Mouse (Mus musculus) left cerebral cortex, adult 18-20 months (tissue): Measurements from ENCODE around the gene Soga3. TPM values are rescaled to one million over a fixed set of nuclear protein-coding genes. Genes with fewer than 3 reads are reported as not detected.

Source experiments
- DNase-seq, 2 experiments: peaks; one replicate each; pipeline ENCODE4 v3.0.0; 2021 to 2022; ENCODE audit warnings: low spot score in 2 of 2, mixed read lengths in 1 of 2
- long read RNA-seq, 2 experiments: library from polyadenylated mRNA; stranded (forward); transcript quantifications; one replicate each; pipeline ENCODE4 v2.0.0; 2021
- total RNA-seq, 2 experiments: library from RNA; stranded (reverse); gene quantifications; 2 replicates each; pipeline ENCODE4 v1.2.3; 2021

Soga3 gene
- total RNA-seq: 100 to 1,000 TPM; 169 to 170 TPM
- long read RNA-seq, experiment 1, partial matches to known transcripts: 118 of 151 reads
- long read RNA-seq, experiment 1, other reads (novel, unspliced or antisense): 33 of 151 reads
- long read RNA-seq, experiment 2, partial matches to known transcripts: 62 of 79 reads
- long read RNA-seq, experiment 2, other reads (novel, unspliced or antisense): 17 of 79 reads

DNA sequence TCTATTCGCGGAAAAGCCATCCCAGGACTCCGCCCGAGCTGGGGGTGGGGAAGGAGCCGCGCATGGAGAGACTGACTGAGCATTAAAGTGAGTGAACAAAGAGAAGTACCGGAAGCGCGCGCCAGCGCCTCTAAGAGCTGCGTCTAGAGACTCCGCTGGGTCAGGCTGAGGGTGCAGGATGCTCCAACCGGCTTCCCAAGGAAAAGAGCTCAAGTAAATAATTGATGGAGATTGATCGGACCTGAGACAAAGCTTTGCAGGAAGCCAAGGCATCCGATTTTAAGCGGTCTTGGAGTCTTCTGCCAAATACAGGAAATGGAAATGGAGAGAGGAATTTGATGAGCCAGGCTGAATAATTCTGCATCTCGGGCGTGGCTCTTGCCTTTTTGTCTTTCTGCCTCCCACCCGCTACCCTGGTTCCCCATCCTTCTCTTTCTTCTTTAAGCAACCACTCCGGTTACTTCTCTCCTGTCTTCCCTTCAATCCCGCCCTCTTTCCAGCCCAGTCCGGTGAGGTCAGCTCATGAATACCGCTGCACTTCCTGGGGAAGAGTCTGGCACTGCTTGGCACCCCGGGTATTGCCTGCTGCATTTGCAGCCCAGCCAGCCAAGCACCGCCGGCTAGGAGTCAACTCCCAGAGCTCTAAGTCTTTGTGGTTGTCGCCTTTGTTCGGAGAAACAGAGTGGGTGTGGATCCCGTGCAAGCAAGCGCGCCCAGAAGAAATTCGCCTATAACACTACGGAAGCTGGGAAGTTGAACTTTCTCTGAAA lies at the start of gene Soga3:
Gene Soga3, plus strand, starts transcription at position 274 of the 770 bp plus-strand sequence.
- peak; percentile 58 to 75 for DNase-seq

DNA sequence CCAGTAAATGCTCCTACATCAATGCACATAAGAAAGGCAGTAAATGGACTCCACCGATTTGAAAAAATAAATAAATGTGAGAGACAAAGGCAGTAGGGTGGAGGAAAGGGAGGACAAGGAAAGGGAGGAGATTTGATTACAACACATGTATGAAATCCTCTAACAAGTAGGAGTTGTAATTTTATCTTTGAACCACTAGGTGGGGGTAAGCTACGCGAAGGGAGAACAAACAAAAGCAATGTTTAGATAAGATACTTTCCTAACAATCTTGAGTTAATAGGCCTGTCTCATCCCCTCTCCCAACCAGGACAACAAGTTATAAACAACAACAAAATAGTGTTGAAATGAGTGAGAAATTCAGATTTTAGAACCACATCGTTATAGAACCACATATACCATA lies 36.7 kb upstream of the Soga3 start:
- DNase-seq: no peak

DNA sequence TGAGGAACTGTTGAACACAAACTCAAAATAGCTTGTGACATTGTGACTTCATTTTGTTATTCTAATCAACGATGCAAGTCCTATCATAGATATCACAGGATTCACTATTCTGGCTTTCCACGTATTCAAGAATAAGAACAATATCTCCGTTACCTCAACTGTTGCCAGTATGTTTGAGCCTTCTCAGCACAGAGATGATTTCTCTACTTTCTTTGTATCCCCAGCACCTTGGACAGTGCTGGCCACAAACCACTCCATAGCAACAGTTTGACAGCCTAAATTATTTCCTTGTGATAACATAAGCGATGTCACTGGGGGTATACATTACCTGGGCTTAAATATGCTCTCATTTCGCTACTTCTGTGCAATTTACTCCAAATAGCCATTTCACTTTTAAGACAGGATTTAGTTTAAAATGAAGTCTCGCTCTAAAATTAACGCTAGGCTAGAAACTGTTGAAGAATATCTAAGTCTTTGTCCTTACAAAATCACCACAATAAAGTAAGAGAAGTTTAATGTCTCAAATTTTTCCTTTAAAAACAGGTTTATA lies 1.0 kb upstream of the Soga3 start:
- no peak for DNase-seq

DNA sequence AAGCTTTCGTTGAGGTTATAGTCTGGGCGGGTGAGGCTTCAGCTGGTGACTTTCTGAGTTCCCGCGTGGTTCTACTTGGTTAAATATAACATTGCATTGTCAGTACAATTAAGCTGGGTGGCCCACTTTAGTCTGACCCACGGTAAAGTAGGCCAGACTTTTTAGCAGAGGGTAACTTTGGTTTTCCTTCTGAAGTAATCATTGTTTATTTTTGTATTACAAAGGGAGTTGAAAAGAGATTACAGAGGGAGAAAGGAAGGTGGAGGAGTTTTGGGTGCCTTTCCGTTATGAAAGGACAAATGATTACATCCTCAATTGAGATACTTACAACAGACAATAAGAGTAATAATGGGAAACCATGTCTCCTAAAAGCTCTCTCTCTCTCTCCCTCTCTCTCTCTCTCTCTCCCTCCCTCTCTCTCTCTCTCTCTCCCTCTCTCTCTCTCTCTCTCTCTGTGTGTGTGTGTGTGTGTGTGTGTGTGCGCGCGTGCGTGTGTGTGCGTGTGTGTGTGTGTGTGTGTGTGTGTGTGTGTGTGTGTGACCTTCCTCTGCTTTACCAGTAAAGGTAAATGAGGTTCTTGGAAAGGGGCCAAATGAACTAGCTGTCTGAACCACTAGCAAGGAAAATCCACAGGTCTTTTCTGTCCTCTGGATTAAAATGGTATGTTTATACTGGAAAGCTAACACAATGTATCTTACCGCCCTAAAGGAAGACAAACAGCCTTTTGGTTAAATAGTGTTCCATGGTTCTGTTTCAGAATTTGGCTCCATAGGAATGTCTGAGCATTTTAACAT lies 1.2 kb downstream of the Soga3 start:
- DNase-seq: no peak

DNA sequence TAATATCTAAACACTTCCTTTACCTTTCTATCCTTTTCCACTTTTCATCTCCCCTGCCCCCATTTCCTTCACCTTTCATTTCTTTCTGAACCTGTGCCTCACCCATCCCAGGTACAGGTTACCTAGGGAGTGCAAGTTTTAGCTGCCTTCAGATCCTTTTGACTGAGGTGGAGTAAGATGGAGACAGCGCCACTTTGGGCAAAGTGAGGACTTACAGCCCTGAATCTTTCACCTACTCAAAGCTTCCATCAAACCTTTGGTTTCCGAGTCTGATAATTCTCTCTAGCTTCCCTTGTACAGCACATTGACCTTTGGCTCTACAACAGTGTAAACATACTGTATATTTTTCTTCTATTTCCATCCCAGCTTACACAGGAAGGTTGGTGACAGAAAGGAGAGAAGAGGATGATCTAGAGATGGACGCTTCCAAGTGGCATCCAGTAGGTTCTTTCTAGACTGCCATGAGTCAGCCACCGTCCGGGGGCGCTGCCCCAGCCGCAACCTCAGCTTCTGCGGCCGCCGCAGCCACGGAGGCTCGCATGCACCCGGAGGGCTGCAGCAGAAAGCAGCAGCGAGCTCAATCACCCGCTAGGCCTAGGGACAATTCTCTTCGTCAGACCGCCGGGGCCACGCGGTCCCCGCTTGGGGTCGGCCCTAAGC lies 2.7 kb downstream of the Soga3 start:
- DNase-seq: peak; percentile 21 to 55

DNA sequence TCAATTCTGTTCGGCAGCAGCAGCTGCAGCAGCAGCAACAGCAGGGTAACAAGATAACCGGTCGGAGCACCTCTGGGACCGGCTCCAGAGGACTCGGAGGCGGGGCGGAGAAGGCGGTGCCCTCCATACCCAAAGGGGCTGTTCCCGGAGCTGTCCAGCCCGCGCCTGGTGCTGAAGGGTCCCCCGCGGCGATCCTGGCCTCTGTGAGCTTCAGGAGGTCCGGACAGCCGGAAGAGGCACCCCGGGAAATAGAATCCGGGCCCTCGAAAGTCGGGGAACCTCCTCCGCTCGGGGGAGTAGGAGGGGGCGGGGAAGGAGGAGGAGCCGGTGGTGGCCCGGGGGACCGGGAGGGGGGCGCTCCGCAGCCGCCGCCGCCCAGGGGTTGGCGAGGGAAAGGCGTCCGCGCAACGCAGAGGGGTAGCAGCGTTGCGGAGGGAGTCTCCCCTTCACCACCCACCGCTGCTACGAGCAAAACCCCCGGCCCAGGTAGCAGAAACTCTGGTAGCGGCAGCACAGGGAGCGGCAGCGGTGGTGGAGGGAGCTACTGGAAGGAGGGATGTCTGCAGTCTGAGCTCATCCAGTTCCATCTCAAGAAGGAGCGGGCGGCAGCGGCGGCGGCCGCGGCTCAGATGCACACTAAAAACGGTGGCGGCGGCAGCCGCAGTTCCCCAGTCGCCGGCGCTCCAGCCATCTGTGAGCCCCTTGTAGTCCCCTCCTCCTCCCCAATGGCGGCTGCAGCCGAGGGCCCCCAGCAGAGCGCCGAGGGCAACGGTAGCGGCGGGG lies 3.4 kb downstream of the Soga3 start:
- DNase-seq: peak; percentile 78 to 82

DNA sequence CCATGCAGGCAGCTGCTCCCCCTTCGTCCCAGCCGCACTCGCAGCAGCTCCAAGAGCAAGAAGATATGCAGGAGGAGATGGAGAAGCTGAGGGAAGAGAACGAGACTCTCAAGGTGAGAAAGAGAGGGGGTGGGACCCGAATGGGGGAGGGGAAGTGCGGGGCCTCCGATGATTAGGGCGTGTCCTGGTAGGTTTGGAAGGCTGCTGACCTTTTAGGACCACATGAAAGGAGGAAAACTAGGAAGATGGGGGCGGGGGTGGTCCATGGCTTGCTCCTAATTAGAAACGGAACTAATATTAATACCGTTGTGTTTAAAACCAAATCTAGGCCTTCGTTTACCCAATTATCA lies 4.0 kb downstream of the Soga3 start:
- no peak for DNase-seq

DNA sequence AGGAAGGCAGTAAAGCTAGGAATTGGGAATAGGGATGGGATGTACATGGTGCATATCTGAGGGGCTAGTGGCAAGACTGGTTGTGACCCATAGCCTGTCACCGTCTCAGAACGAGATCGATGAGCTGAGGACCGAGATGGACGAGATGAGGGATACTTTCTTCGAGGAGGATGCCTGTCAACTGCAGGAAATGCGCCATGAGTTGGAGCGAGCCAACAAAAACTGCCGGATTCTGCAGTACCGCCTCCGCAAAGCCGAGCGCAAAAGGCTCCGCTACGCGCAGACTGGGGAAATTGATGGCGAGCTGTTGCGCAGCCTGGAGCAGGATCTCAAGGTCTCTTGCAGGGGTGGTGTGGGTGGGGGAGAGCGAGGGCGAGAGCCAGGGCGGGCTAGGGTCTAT lies 4.4 kb downstream of the Soga3 start:
- peak; percentile 79 to 88 for DNase-seq

DNA sequence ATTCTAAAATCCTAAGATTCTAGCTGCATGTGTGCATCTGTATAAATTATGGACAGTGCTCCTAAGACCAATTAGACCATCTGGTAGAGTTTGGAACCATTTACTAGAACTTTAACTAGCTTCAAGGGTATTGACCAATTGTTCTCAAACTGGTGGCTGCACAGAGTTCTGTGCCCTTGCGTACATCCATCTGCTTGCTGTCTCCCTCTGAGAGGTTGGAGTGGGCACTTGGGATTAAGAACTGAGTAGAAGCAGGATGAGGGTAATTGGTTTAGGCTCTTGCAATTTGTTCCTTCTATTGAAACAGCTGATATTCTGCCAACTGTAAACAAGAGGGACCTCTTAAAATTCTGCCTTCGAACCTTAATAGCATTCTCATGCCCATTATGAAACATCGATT lies 11.7 kb downstream of the Soga3 start:
- DNase-seq: no peak

DNA sequence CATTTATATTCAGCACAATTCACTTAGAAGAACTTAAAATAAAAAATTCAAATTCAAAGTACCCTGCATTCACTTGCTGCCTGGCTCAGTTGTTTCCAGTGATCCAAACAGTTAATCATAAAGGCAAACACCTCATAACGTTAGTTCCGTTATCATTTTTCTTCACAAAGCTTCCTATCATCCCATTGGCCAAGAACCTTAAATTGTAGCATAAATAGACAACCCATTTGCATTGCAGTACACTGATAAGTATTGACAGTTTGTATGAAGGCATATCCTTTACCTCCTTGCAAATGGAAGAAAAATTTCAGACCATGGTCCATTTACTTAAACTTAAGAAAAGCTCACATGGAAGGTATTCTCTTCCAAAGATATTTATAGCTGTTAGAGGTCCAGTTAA lies 18.0 kb downstream of the Soga3 start:
- DNase-seq: no peak

DNA sequence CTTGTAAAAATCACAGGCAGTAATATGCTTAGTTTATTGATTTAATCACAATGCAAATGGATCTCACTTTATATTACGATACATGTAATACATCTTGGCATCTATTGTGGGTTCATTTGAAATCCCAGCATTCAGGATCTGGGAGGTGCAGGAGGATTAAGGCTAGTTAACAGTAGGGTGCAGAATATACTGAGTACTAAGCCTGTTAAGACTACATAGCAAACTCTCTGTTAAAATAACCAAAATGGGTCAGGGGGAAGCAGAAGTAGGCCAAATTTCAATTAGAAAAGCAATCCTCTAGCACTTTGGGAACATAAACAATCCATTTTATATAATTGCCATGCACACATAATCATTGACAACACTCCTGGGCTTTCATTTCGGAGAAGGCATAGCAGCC lies 30.1 kb downstream of the Soga3 start:
- no peak for DNase-seq

DNA sequence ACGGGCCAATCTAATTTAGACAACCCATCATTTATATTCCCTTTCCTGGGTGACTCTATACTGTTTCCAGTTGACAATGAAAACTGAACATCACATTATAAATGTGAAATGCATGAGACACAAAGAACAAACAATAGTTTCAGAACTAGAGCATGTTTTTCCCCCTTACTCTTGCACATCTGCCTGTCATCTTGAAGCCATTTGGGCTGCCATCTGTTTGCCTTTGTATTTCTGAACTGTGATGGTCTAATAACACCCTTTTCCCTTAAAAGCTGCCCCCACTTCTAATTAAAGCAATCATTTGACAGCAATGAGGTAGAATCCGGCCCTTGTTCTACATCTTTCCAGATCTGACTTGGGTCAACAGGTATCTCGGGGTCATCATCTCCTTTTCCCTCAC lies 32.0 kb downstream of the Soga3 start:
- DNase-seq: no peak

DNA sequence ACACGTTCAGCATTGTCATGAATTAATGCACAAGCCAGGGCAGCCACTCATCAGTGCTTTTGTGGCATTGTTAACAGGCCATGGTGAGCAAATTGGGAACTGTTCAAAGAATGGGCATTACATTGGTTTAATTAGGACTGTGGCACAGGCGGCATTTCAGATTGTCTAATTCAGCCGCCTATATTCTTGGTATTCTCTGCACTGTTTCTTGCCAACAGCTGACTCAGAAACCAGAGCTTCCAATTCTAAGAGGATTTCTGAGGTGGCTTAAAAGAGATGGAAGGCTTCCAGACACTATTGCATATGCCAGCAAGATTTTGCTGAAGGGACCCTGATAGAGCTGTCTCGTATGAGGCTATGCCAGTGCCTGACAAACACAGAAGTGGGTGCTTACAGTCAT lies 33.2 kb downstream of the Soga3 start:
- peak in 1 of 2 experiments; percentile 20 for DNase-seq

DNA sequence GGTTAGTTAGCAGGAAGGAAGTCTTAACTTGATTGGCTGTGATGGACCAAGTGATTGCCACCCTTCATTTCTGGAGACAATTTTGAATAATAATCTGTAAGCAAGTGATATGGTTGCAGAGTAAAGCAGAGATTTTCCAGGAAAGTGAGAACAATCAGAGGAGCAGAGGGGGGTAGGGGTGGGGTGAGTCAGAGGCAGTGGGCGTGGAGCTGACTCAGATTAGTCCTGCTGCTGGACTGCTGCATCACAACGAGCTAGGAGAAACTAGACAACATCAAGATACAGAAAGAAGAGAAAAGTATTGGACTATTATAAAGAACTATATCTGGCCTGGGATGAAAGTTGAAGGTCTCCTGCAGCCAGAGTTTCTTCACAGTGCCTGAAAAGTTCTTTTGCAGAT lies 34.4 kb downstream of the Soga3 start:
- peak; percentile 65 to 76 for DNase-seq

DNA sequence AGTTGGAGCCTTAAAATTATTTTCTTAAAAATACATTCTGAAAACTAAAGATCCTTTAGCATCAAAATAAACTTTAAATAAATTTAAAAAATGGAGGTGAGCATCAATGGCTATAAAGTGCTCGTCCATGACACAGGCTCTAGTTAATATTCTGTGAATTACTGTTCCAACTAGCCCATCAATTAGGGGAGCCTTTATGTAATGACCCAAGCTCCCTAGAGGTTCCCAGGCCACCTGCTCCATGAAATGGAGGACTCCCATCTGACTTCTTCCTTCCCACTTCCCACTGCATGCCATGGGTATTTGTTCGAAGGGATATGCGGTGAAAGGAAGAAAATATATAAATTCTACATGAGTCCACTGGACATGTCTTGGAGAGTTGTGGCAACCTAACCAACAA lies 36.6 kb downstream of the Soga3 start:
- no peak for DNase-seq

DNA sequence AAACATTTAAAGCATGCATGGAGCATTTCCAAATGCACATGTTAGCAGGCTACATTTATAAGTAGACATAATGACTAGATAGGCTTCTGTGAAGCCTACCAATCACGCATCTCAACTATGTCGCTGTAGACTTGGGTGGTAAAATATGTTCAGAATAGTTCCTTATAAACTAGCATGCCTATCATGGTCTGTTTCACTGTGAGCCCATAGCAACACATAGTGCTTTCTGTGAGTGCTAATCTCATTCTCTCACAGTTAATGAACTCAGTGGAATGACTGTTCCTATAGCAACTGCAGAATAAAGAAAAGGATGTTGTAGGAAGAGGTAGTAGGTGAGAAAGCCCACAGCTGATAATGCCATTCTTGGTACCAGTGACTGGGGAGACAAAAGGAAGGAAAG lies 37.4 kb downstream of the Soga3 start:
- no peak for DNase-seq

DNA sequence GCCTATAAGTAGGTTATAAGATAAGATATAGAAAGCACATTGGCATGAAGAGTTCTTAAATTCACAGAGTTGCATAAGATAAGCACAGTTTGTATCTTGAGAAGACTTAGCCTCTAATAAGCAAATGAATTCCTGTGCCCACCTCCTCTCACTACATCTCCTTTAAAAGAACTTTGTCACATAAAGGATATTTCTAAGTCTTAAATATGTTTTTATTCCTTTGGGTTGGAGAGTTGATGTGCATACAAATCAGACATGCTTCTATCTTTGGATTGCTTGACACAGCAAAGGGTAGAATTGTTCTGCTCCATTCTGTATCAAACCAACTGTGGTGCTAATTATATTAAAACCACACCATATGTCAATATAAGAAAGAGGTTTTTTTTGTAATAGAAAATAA lies 50.1 kb downstream of the Soga3 start:
- DNase-seq: no peak

DNA sequence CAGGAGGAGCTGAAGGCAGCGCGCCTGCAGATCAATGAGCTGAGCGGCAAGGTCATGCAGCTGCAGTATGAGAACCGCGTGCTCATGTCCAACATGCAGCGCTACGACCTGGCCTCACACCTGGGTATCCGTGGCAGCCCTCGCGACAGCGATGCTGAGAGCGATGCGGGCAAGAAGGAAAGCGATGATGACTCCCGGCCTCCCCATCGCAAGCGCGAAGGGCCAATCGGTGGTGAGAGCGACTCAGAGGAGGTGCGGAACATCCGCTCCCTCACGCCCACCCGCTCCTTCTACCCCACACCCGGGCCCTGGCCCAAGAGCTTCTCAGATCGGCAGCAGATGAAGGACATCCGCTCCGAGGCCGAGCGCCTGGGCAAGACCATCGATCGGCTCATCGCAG lies 53.2 kb downstream of the Soga3 start:
- DNase-seq: no peak

DNA sequence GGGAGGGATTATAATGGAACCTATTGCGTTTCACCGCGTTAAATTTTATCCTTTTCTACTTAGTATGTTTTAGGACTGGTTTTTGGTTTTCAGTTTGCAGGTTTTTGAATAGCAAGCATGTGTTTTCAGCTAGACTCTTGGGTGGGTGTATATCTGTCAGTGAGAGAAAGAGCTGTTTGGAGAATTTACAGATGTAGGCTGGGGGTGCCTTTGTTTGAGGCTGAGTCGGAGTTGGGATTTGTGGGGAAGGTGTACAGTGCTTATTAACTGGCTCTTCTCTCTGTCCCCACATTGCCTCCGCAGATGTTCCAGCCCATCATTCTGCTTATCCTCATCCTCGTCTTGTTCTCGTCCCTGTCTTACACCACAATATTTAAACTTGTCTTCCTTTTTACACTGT lies 55.0 kb downstream of the Soga3 start, which contains the start of gene Gm49353:
Gene Gm49353, plus strand, starts transcription at position 313 of the 400 bp plus-strand sequence.
- no peak for DNase-seq

DNA sequence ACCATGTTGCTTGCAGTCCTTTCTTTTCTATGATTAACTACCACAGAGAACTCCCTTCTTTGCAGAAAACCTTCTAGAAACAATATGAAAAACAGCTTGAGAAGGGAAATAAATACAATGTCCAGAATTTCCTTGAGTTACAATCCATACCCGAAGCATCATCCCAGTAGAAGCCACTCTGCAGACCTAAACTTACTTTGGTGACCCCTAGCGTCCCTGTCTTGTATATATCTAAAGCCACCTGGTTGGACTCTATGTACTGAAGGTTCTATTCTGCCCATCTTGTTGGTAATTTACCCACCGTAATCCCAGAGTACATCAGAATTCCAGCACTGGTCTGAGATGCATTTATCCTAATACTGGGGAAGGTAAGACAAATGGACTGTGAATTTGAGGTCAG lies 56.2 kb downstream of the Soga3 start:
- DNase-seq: no peak

DNA sequence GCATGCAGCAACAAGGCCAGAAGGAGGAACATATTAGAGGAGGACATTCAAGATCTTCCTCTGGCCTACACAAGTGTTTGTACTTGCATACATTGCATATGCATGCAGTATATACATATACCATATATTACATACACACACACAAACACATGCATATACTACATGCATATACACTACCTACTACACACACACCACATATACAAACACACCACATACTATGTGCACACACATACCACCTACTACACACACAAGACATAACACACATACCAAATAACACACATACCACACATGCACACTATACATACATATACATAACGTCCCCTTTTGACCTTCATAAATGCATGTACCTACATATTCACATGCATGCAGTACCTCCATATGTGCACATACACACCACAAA lies 57.0 kb downstream of the Soga3 start:
- no peak for DNase-seq
